Mouse (Mus musculus): ENCODE data around the gene Xiap. TPM values are rescaled to one million over a fixed set of nuclear protein-coding genes. Genes with fewer than 3 reads are reported as not detected.

Gene Xiap
- polyA plus RNA-seq, 1 experiment from 2014 or later, result 19.1 TPM

DNA sequence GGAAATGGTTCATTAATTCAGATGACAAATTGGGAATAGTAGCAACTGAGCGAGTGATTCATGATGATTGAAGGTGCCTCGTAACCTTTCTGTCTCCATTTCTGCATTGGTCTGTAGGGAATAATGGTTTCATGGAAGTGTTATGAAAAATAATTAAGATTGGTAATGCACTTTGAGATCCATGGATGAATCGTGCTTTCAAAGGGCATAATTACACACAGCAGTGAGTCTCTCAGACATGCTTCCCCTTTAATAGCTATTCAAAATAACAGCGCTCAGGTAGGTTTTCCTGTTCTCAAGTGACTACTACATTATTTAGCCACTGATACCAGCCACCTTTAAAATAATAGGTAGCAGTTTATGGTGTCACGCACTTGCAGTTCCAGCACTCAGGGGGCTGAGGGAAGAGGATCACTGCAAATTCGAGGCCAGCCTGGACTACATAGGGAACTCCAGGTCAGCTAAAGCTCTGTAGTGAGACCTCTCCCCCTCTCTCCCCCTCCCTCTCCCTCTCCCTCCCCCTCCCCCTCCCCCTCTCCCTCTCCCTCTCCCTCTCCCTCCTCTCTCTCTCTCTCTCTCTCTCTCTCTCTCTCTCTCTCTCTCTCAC is 60.1 kb downstream of the Xiap start:
- no peaks in the 10 kb centered on the region for H3K9me3 ChIP-seq (ENCODE audit: control insufficient read depth, low read length)
- no peaks in the 10 kb centered on the region for H3K4me1 ChIP-seq (replicated peaks; ENCODE audit: control insufficient read depth, insufficient read depth, low read length)
- no peak overlapping the region for H3K4me3 ChIP-seq (ENCODE audit: low read depth, low read length)
- ATAC-seq (replicated peaks; ENCODE audit: low FRiP score, low TSS enrichment, low read depth) (no peak), DNase-seq (ENCODE audit: low spot score) (no peak)
- 84% methylated on average over 6 of the region's 6 CpGs for WGBS
- H3K27ac ChIP-seq (ENCODE audit: low read depth), result no peak overlapping the region
- H3K36me3 ChIP-seq (ENCODE audit: control insufficient read depth, insufficient read depth, low read length), result no peaks in the 10 kb centered on the region
- H3K4me2 ChIP-seq (ENCODE audit: low read length), result no peak overlapping the region
- H3K9ac ChIP-seq (ENCODE audit: low read length), result no peak overlapping the region
- no peaks in the 10 kb centered on the region for H3K27me3 ChIP-seq (replicated peaks; ENCODE audit: control insufficient read depth, insufficient read depth, low read length)

DNA sequence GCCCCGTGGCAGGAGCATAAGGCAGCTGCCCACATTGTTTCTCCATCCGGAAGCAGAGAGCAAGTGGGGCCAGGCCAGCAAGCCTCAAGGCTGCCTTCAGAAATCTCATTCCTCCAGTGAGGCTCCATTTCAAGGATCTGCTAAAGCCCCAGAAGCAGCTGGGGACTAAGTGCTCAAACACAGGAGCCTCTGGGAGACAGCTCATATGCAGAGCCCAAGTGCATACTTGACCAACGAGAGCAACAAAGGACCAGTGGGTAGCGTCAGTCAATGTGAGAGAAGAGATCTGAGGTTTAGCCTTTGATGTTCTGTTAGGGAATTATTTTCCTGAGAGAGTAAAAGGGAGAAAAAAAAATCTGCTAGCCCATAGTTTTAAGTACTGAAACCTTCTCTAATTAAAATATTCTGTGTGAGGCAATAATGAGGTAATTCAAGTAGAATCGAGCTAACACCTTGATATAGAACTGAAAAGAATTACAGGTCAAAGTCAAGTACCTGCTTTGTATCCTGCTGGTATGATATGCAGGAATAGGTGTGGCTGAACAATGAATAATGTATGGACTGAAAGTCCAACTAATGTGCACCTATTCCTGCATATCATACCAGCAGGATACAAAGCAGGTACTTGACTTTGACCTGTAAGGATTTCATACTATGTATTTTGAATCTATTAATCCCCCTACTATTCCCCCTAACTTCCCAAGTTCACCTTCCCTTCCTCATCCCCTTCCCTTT is 65.7 kb downstream of the Xiap start:
- ATAC-seq (replicated peaks; ENCODE audit: low FRiP score, low TSS enrichment, low read depth) (no peak), DNase-seq (ENCODE audit: low spot score) (no peak)
- H3K9ac ChIP-seq (ENCODE audit: low read length), result no peak overlapping the region
- no peaks in the 10 kb centered on the region for H3K27me3 ChIP-seq (replicated peaks; ENCODE audit: control insufficient read depth, insufficient read depth, low read length)
- H3K9me3 ChIP-seq (ENCODE audit: control insufficient read depth, low read length), result no peaks in the 10 kb centered on the region
- no peaks in the 10 kb centered on the region for H3K4me1 ChIP-seq (replicated peaks; ENCODE audit: control insufficient read depth, insufficient read depth, low read length)
- H3K36me3 ChIP-seq (ENCODE audit: control insufficient read depth, insufficient read depth, low read length), result no peaks in the 10 kb centered on the region
- no peak overlapping the region for H3K27ac ChIP-seq (ENCODE audit: low read depth)
- 81% methylated on average over 5 of the region's 5 CpGs for WGBS
- no peak overlapping the region for H3K4me3 ChIP-seq (ENCODE audit: low read depth, low read length)
- H3K4me2 ChIP-seq (ENCODE audit: low read length), result no peak overlapping the region

DNA sequence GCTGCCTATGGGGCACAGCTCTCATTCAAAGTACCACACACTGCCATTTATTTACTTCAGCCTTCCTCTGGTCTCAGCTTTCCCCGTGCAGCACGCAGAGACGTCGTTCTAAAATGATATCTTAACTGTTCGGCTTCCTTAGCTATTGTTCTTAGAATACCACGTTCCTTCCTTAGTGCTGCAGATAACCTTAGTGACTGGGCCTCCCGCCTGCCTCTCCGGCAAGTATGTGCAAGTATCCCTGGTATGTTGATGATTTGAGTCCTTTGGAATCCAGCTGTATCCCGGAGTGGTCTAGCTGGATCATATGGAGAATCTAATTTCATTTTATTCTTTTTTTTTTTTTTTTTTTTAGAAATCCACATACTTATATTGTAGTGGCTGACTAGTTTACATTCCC is 80.4 kb downstream of the Xiap start:
- Histone ChIP-seq H3K9ac (ENCODE audit: low read length) (no peak overlapping the region), H3K27ac (ENCODE audit: low read depth) (no peak overlapping the region), H3K4me2 (ENCODE audit: low read length) (no peak overlapping the region), H3K4me3 (ENCODE audit: low read depth, low read length) (no peak overlapping the region), H3K9me3 (ENCODE audit: control insufficient read depth, low read length) (no peaks in the 10 kb centered on the region), H3K36me3 (ENCODE audit: control insufficient read depth, insufficient read depth, low read length) (no peaks in the 10 kb centered on the region), H3K27me3 (replicated peaks; ENCODE audit: control insufficient read depth, insufficient read depth, low read length) (no peaks in the 10 kb centered on the region), H3K4me1 (replicated peaks; ENCODE audit: control insufficient read depth, insufficient read depth, low read length) (no peaks in the 10 kb centered on the region)
- no peak for DNase-seq (ENCODE audit: low spot score)
- WGBS, result 28% methylated on average over 9 of the region's 9 CpGs
- ATAC-seq (replicated peaks; ENCODE audit: low FRiP score, low TSS enrichment, low read depth), result no peak

DNA sequence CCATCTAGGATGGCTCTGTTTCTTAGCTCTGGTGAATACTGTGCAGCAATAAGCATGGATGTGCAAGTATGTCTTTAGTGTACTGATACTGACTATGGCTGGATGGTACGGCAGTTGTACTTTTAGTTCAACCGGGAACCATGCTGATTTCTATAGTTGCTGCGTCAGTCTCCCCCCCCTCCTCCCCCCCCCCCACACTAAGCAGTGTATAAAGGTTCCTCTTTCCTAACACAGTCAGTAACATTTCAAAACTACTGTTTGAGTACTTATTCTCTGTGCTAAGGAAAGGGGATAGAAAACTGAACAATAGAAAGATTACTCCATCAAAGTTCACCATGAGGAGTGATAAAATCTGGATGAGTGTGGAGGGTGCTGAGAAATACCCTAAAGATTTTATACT is 83.1 kb downstream of the Xiap start:
- H3K27me3 ChIP-seq (replicated peaks; ENCODE audit: control insufficient read depth, insufficient read depth, low read length), result no peaks in the 10 kb centered on the region
- no peak for ATAC-seq (replicated peaks; ENCODE audit: low FRiP score, low TSS enrichment, low read depth)
- no peak overlapping the region for H3K4me2 ChIP-seq (ENCODE audit: low read length)
- 83% methylated on average over 3 of the region's 3 CpGs for WGBS
- no peaks in the 10 kb centered on the region for H3K9me3 ChIP-seq (ENCODE audit: control insufficient read depth, low read length)
- H3K9ac ChIP-seq (ENCODE audit: low read length), result no peak overlapping the region
- no peak overlapping the region for H3K27ac ChIP-seq (ENCODE audit: low read depth)
- H3K36me3 ChIP-seq (ENCODE audit: control insufficient read depth, insufficient read depth, low read length), result no peaks in the 10 kb centered on the region
- no peak for DNase-seq (ENCODE audit: low spot score)
- no peak overlapping the region for H3K4me3 ChIP-seq (ENCODE audit: low read depth, low read length)
- no peaks in the 10 kb centered on the region for H3K4me1 ChIP-seq (replicated peaks; ENCODE audit: control insufficient read depth, insufficient read depth, low read length)

DNA sequence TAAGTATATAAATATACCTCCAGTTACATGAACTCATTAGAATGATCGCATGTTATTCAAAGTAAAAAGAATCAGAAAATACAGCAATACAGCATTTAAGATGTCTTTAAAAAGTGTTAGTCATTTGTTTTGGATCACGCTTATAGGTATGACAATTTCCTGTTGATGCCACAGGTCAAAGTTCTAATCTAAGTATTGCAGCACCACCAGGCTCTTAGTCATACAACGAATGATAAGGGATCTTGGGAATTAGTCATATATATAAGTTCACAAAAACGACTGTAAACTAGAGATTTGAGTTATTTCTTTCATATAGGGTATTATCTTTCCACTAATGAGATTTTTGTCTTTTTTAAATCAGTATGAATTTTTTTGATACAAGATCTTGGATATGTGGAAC is 84.5 kb downstream of the Xiap start:
- Histone ChIP-seq H3K36me3 (ENCODE audit: control insufficient read depth, insufficient read depth, low read length) (no peaks in the 10 kb centered on the region), H3K4me3 (ENCODE audit: low read depth, low read length) (no peak overlapping the region), H3K9me3 (ENCODE audit: control insufficient read depth, low read length) (no peaks in the 10 kb centered on the region), H3K27me3 (replicated peaks; ENCODE audit: control insufficient read depth, insufficient read depth, low read length) (no peaks in the 10 kb centered on the region), H3K4me1 (replicated peaks; ENCODE audit: control insufficient read depth, insufficient read depth, low read length) (no peaks in the 10 kb centered on the region), H3K4me2 (ENCODE audit: low read length) (no peak overlapping the region), H3K27ac (ENCODE audit: low read depth) (no peak overlapping the region), H3K9ac (ENCODE audit: low read length) (no peak overlapping the region)
- DNase-seq (ENCODE audit: low spot score) (no peak), ATAC-seq (replicated peaks; ENCODE audit: low FRiP score, low TSS enrichment, low read depth) (no peak)
- WGBS, result 77% methylated on average over 4 of the region's 4 CpGs

DNA sequence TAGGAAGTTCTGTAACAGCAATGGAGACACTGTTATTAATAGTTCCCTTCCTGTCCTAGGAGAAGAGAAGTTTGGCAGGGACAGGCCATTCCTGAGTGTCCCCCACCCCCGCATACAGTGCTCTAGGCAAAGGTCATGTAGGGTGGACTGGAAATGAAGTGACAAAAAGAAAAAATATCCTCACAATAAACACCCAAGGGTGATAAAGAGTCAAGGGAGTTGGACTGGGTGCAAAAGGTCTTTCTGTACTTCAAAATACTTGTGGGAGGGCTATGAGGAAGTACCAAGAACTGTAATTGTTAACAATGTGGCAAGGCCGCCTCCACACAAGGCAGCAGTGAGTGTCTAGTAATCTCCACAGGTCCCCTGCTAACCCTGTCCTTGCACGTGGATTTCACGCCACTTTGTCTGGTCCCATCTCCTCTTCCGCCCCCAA is 88.6 kb downstream of the Xiap start:
- H3K36me3 ChIP-seq (ENCODE audit: control insufficient read depth, insufficient read depth, low read length), result no peaks in the 10 kb centered on the region
- H3K9me3 ChIP-seq (ENCODE audit: control insufficient read depth, low read length), result no peaks in the 10 kb centered on the region
- H3K27ac ChIP-seq (ENCODE audit: low read depth), result peak overlapping the region; percentile 80; the same call in 1 of the 2 replicates
- ATAC-seq (replicated peaks; ENCODE audit: low FRiP score, low TSS enrichment, low read depth), result no peak
- no peaks in the 10 kb centered on the region for H3K27me3 ChIP-seq (replicated peaks; ENCODE audit: control insufficient read depth, insufficient read depth, low read length)
- no peaks in the 10 kb centered on the region for H3K4me1 ChIP-seq (replicated peaks; ENCODE audit: control insufficient read depth, insufficient read depth, low read length)
- no peak for DNase-seq (ENCODE audit: low spot score)
- peak overlapping the region; percentile 48 for H3K4me2 ChIP-seq (ENCODE audit: low read length)
- no peak overlapping the region for H3K9ac ChIP-seq (ENCODE audit: low read length)
- H3K4me3 ChIP-seq (ENCODE audit: low read depth, low read length), result 0 out of 2 replicates have a peak overlapping the region, but pooled peaks have one; percentile 57
- 51% methylated on average over 5 of the region's 5 CpGs for WGBS

DNA sequence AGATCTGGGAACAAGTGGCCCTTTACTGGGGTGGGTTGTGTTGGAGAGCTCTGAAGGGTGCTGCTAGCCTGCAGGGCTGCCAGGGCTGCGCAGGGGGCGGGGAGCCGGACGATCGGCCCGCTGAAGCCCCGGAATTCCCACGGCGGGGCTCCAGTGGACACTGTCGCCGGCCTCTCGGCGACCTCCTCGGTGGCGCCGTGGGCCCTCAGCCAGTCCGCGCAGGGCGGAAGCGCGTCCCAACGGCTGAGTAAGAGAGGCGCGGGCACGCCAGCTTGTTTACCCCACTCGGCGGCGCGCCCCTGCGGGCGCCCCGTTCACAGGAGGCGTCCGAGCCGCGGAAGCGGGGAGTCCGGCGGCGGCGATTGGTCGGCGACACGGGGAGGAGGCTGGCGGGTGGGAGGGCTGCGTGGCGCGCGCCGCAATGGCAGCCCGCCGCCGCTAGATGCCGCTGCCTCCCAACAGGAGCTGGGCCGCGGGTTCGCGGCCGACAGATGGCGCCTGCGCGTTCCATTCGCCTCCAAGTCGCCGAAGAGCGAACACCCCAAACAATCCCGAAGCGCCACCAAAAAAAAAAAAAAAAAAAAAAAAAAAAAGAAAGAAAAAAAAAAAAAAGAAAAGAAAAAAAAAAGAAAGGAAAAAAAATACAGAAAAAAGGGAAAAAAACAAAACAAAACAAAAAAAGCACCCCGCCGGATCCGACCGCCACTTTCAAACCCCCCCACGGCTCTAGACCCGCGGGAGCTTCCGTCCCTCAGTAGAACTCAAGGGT is 89.5 kb downstream of the Xiap start, which contains the start of gene Stag2:
Gene Stag2, plus strand, starts transcription at position 530 of the 769 bp plus-strand sequence.
- peak within 1 kb of the TSS; percentile 57 for H3K4me3 ChIP-seq (ENCODE audit: low read depth, low read length)
- peak; percentile 81 for ATAC-seq (replicated peaks; ENCODE audit: low FRiP score, low TSS enrichment, low read depth)
- DNase-seq (ENCODE audit: low spot score), result peak; percentile 89
- H3K9ac ChIP-seq (ENCODE audit: low read length), result peak within 1 kb of the TSS; percentile 99
- H3K9me3 ChIP-seq (ENCODE audit: control insufficient read depth, low read length), result no peaks in the 10 kb centered on the region
- 9% methylated on average over 44 of the region's 76 CpGs for WGBS
- H3K36me3 ChIP-seq (ENCODE audit: control insufficient read depth, insufficient read depth, low read length), result no peaks in the 10 kb centered on the region
- no peaks in the 10 kb centered on the region for H3K27me3 ChIP-seq (replicated peaks; ENCODE audit: control insufficient read depth, insufficient read depth, low read length)
- H3K4me2 ChIP-seq (ENCODE audit: low read length), result peak within 1 kb of the TSS; percentile 48
- H3K27ac ChIP-seq (ENCODE audit: low read depth), result peak within 1 kb of the TSS; percentile 99
- H3K4me1 ChIP-seq (replicated peaks; ENCODE audit: control insufficient read depth, insufficient read depth, low read length), result 0 out of 2 replicates have a peak, but pooled peaks cover 3% of the 10 kb centered on the region

DNA sequence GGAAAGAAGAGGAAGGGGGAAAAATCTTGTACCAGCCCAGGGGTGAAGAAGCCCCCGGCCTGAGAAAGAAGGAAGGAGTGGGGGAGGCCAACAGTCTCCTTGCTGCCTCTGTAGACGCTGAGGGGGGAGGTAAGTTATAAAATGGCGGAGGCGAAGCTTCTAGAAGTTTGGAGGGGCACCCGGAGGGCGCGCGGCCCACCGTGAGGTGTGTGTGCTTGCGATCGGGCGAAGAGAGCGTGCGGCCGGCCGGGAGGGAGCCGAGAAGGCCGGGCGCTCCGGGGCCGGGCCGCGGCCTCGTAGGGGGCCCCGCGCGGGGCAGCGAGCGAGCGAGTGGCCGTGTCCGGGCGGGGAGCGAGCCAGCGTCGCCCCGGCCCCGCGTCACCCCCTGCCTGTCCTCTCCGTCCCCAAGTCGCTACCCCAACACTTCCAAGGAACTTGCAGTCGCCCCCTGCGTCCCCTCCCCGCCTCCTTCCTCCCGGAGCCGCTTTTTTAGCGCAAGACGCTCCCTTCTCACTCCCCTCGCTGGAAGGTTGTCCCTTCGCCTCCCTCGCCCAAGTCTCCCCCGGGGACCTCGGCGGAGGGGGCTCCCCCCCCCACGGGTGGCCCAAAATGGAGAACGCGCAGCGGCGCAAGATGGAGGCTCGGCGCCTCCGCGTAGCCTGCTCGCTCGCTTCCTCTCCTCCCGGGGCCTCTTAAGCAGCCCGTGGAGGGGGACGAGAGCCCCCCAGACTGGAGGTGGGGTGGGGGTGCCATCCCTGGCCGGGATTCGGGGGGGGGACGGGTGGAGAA is 90.3 kb downstream of the Xiap start:
- Histone ChIP-seq H3K4me1 (replicated peaks; ENCODE audit: control insufficient read depth, insufficient read depth, low read length) (0 out of 2 replicates have a peak, but pooled peaks cover 3% of the 10 kb centered on the region), H3K27ac (ENCODE audit: low read depth) (peak overlapping the region; percentile 99), H3K36me3 (ENCODE audit: control insufficient read depth, insufficient read depth, low read length) (no peaks in the 10 kb centered on the region), H3K9me3 (ENCODE audit: control insufficient read depth, low read length) (no peaks in the 10 kb centered on the region), H3K4me3 (ENCODE audit: low read depth, low read length) (peak overlapping the region; percentile 57), H3K4me2 (ENCODE audit: low read length) (peak overlapping the region; percentile 43), H3K27me3 (replicated peaks; ENCODE audit: control insufficient read depth, insufficient read depth, low read length) (no peaks in the 10 kb centered on the region), H3K9ac (ENCODE audit: low read length) (peak overlapping the region; percentile 99)
- WGBS, result 21% methylated on average over 19 of the region's 71 CpGs
- DNase-seq (ENCODE audit: low spot score), result peak; percentile 74
- ATAC-seq (replicated peaks; ENCODE audit: low FRiP score, low TSS enrichment, low read depth), result peak; percentile 21; the same call in 1 of the 2 replicates

All from intestine, embryonic 14.5 days (tissue).